Mouse (Mus musculus): ENCODE measurements at regions not wholly inside any gene's neighbourhood (a gene's known extent, or its start where the extent isn't known, plus 50 kb on each side); places are given as distances from the start of the nearest gene placed in this dataset.

DNA sequence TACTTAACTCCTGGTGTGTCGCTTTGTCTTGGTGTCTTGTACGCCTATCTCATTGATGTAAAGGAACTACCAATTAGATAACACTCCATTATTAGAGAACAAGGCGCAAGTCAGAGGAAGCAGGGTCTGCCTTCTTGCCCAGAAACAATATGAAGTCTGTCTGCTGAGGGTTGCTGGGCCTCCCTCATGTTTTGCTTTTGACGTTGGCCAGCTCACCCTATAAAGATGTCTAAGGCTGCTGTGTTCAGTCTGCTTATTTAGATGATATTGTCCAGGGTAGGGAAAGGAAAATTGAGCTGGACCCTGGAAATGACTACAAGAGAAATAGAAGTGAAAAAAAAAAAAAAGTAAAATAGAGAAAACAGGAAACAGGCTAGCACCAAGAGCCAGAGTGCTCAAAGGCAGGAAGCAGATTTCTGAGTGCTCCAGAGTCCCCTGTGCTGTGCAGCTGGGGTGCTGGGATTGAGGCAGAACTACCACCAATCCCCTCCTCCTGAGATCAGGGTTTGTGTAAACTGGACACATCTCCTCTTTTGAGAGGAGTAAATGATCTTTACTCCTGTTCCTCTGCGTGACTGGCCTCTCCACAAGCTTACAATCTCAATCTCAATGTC, 429.0 kb upstream of the A1bg start:
- TF ChIP-seq CTCF (IDR thresholded peaks at IDR 0.05; ENCODE audit: low read depth, low read length) (no peak), POLR2A (IDR thresholded peaks at IDR 0.05; ENCODE audit: extremely low read depth, insufficient read depth, low read length) (no peak)

All from liver, adult 2 months (tissue).